Mouse (Mus musculus): ENCODE data around the gene Arpc1b.

GRCm38 (mm10) chr5:145118005-145118404 lies 4.0 kb downstream of the Arpc1b start:
- TF ChIP-seq CTCF (IDR thresholded peaks at IDR 0.05; ENCODE audit: low read depth) (no peak), EP300 (IDR thresholded peaks at IDR 0.05; ENCODE audit: low read depth) (no peak)
